Mouse (Mus musculus) kidney, adult 2 months (tissue): Measurements from ENCODE around the gene Nphp3. TPM values are rescaled to one million over a fixed set of nuclear protein-coding genes. Genes with fewer than 3 reads are reported as not detected.

Experiments used
- DNase-seq: peaks from one replicate; pipeline ENCODE4 v3.0.0; 2021
- H3K27ac ChIP-seq: fragments of 200-500 bp; 2 replicates; pipeline ENCODE4 v1.5.1; 2012; ENCODE audit warnings: low read depth, low read length, control low read depth, inconsistent platforms; ENCODE audit not compliant: insufficient read depth
- H3K27me3 ChIP-seq: fragments of 200-500 bp; replicated peaks from 2 replicates; pipeline ENCODE4 v1.6.1; 2012; ENCODE audit warnings: mild to moderate bottlenecking, moderate library complexity, low read length, inconsistent platforms; ENCODE audit not compliant: control insufficient read depth, insufficient read depth
- H3K36me3 ChIP-seq: fragments of 200-500 bp; 2 replicates; pipeline ENCODE4 v1.6.1; 2012; ENCODE audit warnings: mild to moderate bottlenecking, moderate library complexity, low read length, inconsistent platforms; ENCODE audit not compliant: control insufficient read depth, insufficient read depth
- H3K4me1 ChIP-seq: fragments of 200-500 bp; 2 replicates; pipeline ENCODE4 v1.6.1; 2011; ENCODE audit warnings: low read length; ENCODE audit not compliant: control insufficient read depth, insufficient read depth
- H3K4me3 ChIP-seq: fragments of 200-500 bp; 2 replicates; pipeline ENCODE4 v1.5.1; 2011; ENCODE audit warnings: mild to moderate bottlenecking, low read depth, low read length, control low read depth; ENCODE audit not compliant: insufficient read depth
- CTCF ChIP-seq: fragments of 200-500 bp; conservative IDR thresholded peaks from 2 replicates; pipeline ENCODE4 v1.5.1; 2011; ENCODE audit warnings: low read depth, mild to moderate bottlenecking, control low read depth, low read length, moderate library complexity, mixed read lengths; ENCODE audit not compliant: insufficient read depth, insufficient read length
- POLR2A ChIP-seq: fragments of 200-500 bp; IDR thresholded peaks from one replicate; pipeline ENCODE4 v1.6.1; 2011; ENCODE audit warnings: low read depth, low read length, control low read depth
- WGBS: fragments of 180-500 bp; shearing (Covaris S2); methylation state at CpG from one replicate; pipeline ENCODE4 v1.1.7; 2018; 5-methylcytosine and 5-hydroxymethylcytosine counted together
- polyA plus RNA-seq: library from polyadenylated mRNA; depleted of rRNA; stranded (reverse); fragments of >200 nt; gene quantifications from 2 replicates; pipeline ENCODE4 v1.2.3, GENCODE M21; 2012

The Nphp3 gene
- polyA plus RNA-seq, 1 experiment: 8.4 TPM

DNA sequence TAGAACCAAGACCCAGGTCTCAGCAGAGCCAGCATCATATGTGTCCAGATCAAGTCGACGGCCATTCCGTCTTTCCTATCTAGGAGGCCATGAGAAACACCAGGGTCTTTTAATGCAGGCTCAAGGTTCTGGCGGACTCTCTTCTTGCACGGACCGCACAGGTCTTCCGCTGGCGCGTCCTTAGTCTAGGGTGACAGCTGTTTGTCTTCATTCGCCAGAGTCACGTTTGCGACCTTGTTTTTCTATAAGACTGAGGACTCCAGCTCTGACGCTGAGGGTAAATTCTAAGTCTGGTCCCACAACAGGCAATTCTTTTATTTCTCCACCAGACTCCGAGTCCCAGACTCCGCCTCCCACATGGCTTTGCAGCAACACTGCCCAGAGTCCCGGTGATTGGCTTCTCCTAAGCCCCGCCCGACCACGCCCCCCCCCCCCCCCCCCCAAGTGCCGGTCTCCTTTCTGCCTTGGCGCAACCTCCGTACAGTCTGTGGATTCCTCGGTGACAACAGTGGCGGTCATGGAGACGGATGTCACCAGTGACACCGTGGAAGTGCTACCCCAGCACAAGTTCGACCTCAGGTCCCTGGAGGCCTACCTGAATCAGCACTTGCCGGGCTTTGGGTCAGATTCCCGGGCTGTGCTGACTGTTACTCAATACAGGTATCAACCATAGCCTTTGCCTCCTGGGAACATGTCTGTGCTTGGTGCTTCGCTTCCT is 61.1 kb downstream of the Nphp3 start, which contains the start of gene Acad11:
Acad11 (plus strand) TSS at position 134 of the 718 bp plus-strand sequence.
- under 1% methylated on average over 30 of the region's 30 CpGs for WGBS
- peak; percentile 93 for DNase-seq

DNA sequence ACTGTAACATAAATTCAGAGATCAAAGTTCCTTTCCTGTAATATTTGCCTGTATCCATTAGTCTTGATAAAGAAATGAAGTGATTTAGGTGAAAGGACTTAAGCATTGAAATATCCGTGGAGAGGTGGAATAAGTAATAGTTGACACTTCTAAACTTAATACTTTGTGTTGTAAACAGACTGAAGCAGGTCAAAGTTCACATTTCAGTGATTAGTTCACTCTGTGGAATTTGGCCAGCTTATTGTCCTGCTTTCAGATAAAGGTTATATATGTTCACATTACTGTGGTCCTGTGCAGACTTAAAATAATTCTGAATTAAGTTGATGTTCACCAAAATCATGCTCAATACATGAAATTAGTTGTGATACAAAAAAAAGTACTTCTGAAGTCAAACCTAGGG is 62.2 kb downstream of the Nphp3 start:
- Histone ChIP-seq H3K4me3 (no peak overlapping the region), H3K36me3 (no peaks in the 10 kb centered on the region), H3K4me1 (peaks cover 5% of the 10 kb centered on the region; the same call in 1 of the 2 replicates), H3K27me3 (no peaks in the 10 kb centered on the region), H3K27ac (no peak overlapping the region)
- peak; percentile 36 for DNase-seq
- TF ChIP-seq CTCF (no peak), POLR2A (no peak)
- WGBS: 14% methylated on average over 1 of the region's 1 CpGs

More for the DNA sequence above, 61.1 kb downstream of the Nphp3 start, which contains the start of gene Acad11:
- Histone ChIP-seq H3K27ac (peak within 1 kb of the TSS; percentile 92), H3K4me3 (peak within 1 kb of the TSS; percentile 99), H3K4me1 (peaks cover 5% of the 10 kb centered on the region; the same call in 1 of the 2 replicates), H3K36me3 (no peaks in the 10 kb centered on the region), H3K27me3 (no peaks in the 10 kb centered on the region)
- TF ChIP-seq POLR2A (peak; percentile 80), CTCF (no peak)

GRCm38 (mm10) chr9:104070241-104070640 is 67.9 kb downstream of the Nphp3 start:
- Histone ChIP-seq H3K27ac (no peak overlapping the region), H3K27me3 (no peaks in the 10 kb centered on the region), H3K4me3 (no peak overlapping the region), H3K36me3 (no peaks in the 10 kb centered on the region; the same call in 1 of the 2 replicates), H3K4me1 (peaks cover 7% of the 10 kb centered on the region)
- DNase-seq: no peak
- TF ChIP-seq CTCF (no peak), POLR2A (no peak)
- WGBS: 76% methylated on average over 4 of the region's 4 CpGs

- DNase-seq: peak; percentile 47
- Histone ChIP-seq H3K36me3 (no peaks in the 10 kb centered on the region; the same call in 1 of the 2 replicates), H3K4me1 (peaks cover 7% of the 10 kb centered on the region), H3K27ac (peak overlapping the region; percentile 77), H3K4me3 (no peak overlapping the region), H3K27me3 (no peaks in the 10 kb centered on the region)
- TF ChIP-seq POLR2A (no peak), CTCF (no peak)
- WGBS: 63% methylated on average over 8 of the region's 8 CpGs
These were observed 68.7 kb downstream of the Nphp3 start for GRCm38 (mm10) chr9:104070863-104071604.

DNA sequence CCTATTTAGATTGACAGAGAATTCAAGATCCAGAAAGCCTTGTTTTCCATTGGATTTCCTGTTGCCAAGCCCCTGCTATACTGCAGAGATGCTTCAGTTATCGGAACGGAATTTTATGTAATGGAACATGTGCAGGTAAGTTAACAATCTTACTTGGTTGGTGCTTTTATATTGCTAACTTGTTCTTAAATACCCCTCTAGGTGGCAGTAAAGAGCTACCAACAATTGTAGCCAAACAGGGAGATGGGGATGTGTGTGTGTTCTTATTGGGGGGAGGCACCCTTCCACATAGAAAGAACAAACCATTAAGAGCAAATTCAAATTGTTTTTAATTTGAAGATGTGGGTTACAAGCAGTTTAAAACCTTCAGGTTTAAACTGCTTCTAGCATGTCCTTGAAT is 73.5 kb downstream of the Nphp3 start:
- TF ChIP-seq POLR2A (no peak), CTCF (no peak)
- peaks cover 5% of the 10 kb centered on the region for H3K4me1 ChIP-seq

GRCm38 (mm10) chr9:104078780-104079179 is 76.4 kb downstream of the Nphp3 start:
- Histone ChIP-seq H3K27ac (no peak overlapping the region), H3K36me3 (peaks cover 2% of the 10 kb centered on the region), H3K4me1 (no peaks in the 10 kb centered on the region), H3K27me3 (no peaks in the 10 kb centered on the region), H3K4me3 (no peak overlapping the region)
- DNase-seq: no peak
- WGBS: 96% methylated on average over 1 of the region's 1 CpGs
- TF ChIP-seq POLR2A (no peak), CTCF (no peak)

More for the DNA sequence above, 73.5 kb downstream of the Nphp3 start:
- H3K27ac ChIP-seq: no peak overlapping the region
- 67% methylated on average over 2 of the region's 2 CpGs for WGBS
- DNase-seq: peak; percentile 16
- H3K4me3 ChIP-seq: no peak overlapping the region
- H3K36me3 ChIP-seq: no peaks in the 10 kb centered on the region; the same call in 1 of the 2 replicates
- no peaks in the 10 kb centered on the region for H3K27me3 ChIP-seq

DNA sequence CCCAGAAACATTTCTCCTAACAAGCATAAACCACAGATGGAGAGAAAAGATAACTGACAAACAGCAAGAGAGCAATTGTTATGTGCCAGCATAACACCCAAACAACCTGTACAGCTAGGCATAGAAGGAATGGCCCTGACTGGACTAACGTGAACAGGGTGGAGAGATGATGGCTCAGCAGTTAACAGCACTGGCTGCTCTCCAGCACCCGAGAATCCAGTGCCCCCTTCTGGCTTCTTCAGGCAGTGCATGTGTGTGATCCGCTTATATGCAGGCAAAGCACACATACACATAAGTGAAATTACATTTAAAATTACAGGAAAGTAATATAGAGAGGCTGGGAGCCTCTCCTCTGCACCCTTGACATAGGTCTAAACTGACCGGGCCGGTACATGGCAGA is 77.0 kb downstream of the Nphp3 start:
- DNase-seq: peak; percentile 64
- Histone ChIP-seq H3K36me3 (peaks cover 2% of the 10 kb centered on the region), H3K4me3 (no peak overlapping the region), H3K27me3 (no peaks in the 10 kb centered on the region), H3K27ac (no peak overlapping the region), H3K4me1 (no peaks in the 10 kb centered on the region)
- TF ChIP-seq CTCF (peak; percentile 74), POLR2A (no peak)
- 49% methylated on average over 5 of the region's 5 CpGs for WGBS
